Mouse (Mus musculus) CD4-positive, CD25-positive, alpha-beta regulatory T cell, adult 2 months (primary cell): ENCODE data around the gene Zfhx3.
A peak's percentile ranks its signal among the peaks of the same experiment; 100 is the strongest.

Experiments
- DNase-seq: peaks from one replicate; pipeline ENCODE4 v3.0.0-alpha.2; 2012; ENCODE audit warnings: low read depth, low spot score

Zfhx3 gene

GRCm38 (mm10) chr8:108924526-108924925 is 982.1 kb downstream of the Zfhx3 start:
- DNase-seq, result no peak

DNA sequence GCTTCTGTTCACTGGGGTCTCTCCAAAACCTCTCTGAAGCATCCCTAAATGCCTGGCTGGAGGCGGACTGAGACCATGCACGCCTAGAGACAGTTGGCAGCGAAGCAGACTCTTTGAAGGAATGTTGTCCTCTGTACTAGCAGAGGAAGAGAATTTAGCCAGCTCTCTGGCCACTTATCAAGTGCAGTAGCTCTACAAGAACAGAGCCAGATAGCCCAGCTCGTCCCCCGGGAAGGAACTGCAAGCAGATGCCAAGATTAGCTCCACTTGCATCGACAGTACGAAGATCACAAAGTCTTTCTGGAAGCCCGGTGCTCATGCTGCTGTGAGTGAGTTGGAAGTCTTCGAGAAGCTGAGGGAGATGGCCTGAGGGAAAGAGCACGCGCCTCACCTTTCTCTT is 983.7 kb downstream of the Zfhx3 start:
- DNase-seq, result no peak

DNA sequence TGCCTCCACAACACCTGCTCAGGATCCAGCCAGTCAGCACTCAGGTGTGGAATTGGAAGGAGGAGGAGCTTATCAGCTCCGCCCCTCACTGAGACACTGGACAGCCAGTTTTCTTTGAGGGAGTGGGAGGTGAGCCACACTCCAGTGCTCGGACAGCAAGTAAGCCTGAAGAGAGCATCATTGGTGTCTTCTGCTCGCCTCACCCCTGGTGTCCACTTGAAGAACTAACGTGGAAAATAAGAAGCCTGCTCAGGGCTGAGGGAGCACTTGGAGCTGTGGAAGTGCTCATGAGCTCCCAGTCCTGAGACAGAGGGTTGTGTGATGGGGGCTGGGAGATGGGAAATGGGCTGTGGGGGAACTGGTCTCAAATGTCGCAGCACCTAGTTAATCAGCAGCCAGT is 988.2 kb downstream of the Zfhx3 start:
- no peak for DNase-seq

GRCm38 (mm10) chr8:108931837-108932236 is 989.4 kb downstream of the Zfhx3 start:
- peak; percentile 8 for DNase-seq

DNA sequence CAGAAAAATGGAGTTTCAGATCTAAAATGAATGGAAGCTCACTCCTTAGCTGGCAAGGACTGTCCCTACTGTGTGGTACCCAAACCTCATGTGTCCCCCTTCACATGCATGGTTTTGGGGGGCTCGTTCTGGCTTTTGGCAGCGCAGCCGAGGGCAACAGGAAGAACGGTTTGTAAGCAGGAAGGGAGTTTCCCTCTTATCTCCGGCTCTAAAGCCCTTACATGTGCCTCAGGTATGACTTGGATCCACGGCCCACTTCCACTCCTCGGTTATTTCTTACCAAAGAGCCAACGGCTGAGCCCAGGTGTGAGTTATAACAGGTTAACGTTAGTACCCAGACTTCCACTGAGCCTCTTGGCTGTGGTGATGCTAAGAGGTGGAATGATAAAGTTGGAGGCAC is 990.3 kb downstream of the Zfhx3 start:
- no peak for DNase-seq

- DNase-seq, result no peak
These were observed 993.6 kb downstream of the Zfhx3 start for GRCm38 (mm10) chr8:108935834-108936694.

- no peak for DNase-seq
These were observed 994.4 kb downstream of the Zfhx3 start for GRCm38 (mm10) chr8:108936695-108937448.

- DNase-seq, result no peak
These were observed 995.5 kb downstream of the Zfhx3 start for GRCm38 (mm10) chr8:108937904-108938455.

DNA sequence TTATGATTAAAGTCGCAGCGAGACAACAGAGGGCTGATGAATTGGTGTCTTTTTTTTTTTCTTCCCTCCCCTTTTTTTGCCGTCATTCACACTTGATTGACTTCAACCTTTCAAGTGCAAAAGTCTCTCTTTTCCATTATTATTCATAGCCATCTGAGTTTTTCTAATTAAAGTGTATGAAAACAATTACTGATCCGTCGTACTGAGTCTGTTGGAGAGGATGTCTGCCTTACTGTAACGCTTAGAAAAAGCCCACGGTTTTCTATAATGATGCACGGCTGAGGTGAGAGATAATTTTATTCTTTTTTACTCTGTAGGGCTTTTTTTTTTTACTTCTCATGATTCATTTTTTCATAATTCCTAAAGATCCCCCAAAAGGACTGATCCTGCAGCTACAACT is 1000.2 kb downstream of the Zfhx3 start:
- no peak for DNase-seq

DNA sequence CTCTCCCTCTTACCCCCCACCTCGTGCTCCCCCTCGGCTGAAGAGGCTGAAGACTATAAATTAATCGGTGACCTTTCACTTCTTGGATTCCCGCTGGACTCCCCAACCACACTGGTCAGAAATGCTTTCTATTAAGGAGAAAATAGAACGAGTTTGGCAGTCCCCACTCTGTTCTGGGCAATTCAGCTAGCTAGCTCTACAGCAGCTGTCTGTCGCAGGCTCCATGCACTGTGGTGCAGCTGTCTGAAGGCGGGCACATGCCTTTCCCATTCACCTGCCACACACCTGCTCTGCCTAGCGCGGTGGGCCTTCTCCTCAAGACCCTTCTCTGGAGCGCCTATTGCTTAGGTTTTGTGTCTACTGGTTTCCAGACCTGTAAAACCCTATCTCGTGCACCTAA is 1000.7 kb downstream of the Zfhx3 start:
- no peak for DNase-seq

- DNase-seq, result no peak
These were observed 1001.9 kb downstream of the Zfhx3 start for GRCm38 (mm10) chr8:108944312-108944711.

DNA sequence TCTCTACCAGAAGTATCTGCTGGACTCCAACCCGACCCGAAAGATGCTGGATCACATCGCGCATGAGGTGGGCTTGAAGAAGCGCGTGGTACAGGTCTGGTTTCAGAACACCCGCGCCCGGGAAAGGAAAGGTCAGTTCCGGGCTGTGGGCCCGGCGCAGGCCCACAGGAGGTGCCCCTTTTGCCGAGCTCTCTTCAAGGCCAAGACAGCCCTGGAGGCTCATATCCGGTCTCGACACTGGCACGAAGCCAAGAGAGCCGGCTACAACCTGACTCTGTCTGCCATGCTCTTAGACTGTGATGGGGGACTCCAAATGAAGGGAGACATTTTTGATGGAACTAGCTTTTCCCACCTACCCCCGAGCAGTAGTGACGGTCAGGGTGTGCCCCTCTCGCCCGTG is 1007.9 kb downstream of the Zfhx3 start:
- no peak for DNase-seq

DNA sequence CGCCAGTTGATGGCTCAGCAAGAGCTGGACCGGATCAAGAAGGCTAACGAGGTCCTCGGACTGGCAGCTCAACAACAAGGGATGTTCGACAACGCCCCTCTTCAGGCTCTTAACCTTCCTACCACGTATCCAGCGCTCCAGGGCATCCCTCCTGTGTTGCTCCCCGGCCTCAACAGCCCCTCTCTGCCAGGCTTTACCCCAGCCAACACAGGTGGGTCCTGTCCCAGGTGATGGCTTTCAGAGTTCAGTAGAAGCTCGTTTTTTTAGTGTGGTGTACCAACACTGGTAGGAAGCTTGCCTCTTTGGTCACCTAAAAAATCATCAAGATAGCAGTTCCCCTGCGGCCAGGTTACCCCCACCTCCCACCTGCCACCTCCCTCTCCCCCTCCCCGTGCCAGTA is 1009.1 kb downstream of the Zfhx3 start:
- DNase-seq, result no peak

DNA sequence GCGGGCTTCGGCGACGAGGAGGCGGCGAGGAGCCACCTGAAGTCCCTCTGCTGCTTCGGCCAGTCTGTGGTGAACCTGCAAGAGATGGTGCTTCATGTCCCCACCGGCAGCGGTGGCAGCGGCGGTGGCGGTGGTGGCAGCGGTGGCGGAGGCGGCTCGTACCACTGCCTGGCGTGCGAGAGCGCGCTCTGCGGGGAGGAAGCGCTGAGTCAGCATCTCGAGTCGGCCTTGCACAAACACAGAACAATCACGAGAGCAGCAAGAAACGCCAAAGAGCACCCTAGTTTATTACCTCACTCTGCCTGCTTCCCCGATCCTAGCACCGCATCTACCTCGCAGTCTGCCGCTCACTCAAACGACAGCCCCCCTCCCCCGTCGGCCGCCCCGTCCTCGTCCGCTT is 1014.0 kb downstream of the Zfhx3 start:
- DNase-seq, result peak; percentile 10

DNA sequence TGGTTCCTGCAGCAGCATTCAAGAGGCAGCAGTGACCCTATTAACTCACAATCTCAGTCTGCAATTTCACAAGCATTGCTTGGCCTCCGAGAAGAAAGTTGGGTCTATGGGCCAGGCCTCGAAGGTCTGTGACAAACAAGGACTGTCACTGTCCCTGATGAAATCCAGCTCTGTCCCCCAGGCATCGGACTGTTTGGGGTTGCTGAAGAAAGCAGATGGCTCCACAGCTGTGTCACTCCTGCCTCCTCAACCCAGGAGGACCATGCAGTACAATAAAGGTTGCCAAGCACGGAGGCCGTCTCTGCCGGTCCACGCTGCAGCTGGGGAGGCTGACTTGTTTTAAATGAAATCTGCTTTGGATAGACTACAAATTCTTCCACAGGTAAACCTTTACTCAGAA is 1020.1 kb downstream of the Zfhx3 start:
- no peak for DNase-seq

- DNase-seq, result no peak
These were observed 1020.7 kb downstream of the Zfhx3 start for GRCm38 (mm10) chr8:108963181-108963580.

DNA sequence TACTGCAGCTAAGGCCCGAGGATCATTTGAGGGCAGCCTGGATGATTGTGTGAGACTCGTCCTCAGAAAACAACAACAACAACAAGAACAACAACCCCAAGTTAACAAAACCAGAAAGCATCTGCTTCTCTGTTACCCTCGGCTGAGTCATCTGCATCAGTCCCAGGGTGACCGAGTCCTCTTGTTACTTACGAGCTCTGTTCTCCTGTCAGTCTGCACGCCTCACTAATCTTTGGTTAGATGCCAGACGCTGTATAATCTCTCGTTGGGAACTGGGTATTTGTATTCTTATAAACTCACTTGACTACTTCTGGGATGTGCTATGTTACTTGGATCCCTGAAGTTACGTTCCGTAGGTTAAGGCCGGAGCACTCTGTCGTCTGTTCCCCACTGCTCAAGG is 1023.6 kb downstream of the Zfhx3 start:
- no peak for DNase-seq

DNA sequence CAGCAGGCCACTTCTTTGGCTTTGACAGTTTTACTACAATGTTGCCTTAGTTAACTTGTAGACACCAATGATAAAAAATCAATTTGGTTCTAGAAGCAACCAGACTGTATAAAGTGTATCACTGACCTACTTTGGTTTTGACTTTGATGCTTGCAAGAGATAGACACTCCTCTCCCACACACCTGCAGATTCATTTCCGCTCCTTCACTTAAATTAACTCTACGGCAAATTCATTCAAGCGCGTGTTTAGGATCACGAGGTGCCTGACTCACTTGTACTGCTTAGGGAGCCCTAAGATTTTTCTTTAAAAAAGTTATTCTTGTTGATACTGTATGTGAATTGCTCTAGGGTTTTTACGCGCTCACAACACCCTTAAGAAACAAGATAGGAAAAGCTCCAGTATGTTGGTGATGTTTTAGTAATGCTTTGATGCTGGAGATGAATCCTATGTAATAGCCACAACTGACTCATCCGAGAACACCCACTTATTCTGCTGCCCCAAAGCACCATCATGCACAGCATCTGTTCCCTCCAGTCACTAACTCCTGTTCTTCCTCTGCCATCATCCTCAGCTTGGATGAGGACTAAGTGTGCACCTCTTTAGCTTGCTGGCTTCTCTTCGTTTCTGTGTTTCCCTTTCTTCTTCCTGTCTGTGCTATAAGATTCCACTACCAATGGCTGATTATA is 1031.3 kb downstream of the Zfhx3 start:
- peak; percentile 37 for DNase-seq

DNA sequence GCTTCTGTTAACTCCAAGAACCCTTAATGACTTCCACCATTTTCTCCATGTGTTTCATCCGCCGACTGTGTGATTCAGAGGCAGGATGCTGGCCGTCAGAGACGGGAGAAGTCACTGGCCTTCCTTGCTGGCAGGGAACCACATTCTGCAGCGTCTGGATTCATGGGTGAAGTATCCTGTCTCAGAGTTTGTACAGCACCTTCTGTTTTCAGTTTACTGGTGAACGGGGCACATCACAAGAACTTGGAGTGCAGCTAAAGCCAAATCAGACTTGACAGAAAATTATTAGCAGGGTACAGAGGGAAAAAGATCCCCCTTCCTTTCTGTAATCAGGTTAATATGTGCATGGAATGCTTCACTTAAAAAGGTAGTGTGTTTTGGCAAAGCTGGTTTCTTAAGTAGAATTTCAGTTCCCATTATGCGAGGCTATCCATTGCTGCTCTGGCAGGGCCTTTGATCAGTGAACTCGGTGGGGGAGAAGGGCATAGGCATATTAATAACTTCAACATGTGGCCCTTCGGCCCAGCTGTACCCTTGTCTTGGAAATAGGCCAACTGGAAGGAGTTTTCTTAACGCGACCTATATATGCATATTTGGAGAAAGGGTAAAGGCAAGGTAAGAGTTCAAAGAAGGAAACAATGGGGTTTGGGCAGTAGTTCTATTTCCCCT is 1035.4 kb downstream of the Zfhx3 start:
- DNase-seq, result no peak

GRCm38 (mm10) chr8:108978362-108978750 is 1035.9 kb downstream of the Zfhx3 start:
- no peak for DNase-seq

GRCm38 (mm10) chr8:108984904-108985303 is 1042.5 kb downstream of the Zfhx3 start:
- no peak for DNase-seq

DNA sequence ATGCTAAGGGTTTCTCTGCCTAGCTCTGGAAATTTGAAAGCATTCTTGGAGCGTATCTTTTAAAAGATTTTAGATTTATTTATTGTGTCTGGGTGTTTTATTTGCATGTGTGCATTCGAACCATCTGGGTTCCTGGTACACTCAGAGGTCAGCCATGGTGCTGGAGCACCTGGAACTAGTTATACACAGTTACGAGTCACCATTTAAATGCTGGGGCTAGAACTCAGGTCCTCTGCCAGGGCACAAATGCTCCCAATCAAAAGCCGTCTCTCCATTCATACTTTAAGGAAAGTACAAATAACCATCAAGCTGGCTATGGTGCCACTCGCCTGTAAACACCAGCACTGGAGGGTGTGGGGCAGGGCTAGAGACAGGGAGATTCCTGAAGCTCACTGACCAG is 1047.4 kb downstream of the Zfhx3 start:
- no peak for DNase-seq
